Mouse (Mus musculus) E14TG2a.4 (cell line): Measurements from ENCODE around the gene Pde1c.

ENCODE experiments used
- CTCF ChIP-seq: conservative IDR thresholded peaks from 2 replicates; pipeline ENCODE4 v1.5.1; 2014; ENCODE audit warnings: low read length
- POU5F1 ChIP-seq: IDR thresholded peaks from 2 replicates; pipeline ENCODE4 v1.6.1; 2014; ENCODE audit warnings: low read length, borderline replicate concordance

GRCm38 (mm10) chr6:56345082-56345481 is 223.8 kb downstream of the Pde1c start:
- no peak for TF ChIP-seq CTCF
- TF ChIP-seq POU5F1 = no peak
